Mouse (Mus musculus): ENCODE results near the gene Pip5k1b. TPM values are rescaled to one million over a fixed set of nuclear protein-coding genes. Genes with fewer than 3 reads are reported as not detected.
A peak's percentile ranks its signal among the peaks of the same experiment; 100 is the strongest.

The Pip5k1b gene
- 8.3 and 8.7 TPM in 2 replicates for polyA plus RNA-seq (2015; fragmentation: Nextera tagmentation; extraction: Ambion mirVana)

DNA sequence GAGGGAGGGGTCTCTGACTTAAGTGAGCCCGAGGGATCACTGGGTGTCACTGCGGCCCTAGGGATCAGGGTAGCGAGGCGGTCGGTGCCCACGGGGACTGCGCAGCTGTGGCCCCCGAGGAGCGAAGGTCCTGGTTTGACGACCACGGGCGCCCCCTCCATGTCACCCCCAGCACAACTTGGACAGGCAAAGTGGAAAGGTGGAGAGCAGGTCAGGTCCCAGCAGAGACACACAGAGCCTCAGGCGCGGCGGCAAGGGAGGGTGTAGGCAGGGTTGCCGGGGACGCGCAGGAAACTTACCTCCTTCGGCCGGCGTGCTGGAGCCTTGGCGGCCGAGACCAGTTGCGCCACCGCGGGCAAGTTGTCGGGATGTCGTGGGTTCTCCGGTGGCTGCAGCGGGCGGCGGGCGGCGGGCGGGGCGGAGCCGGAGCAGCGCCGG, at the start of gene Pip5k1b:
Pip5k1b (minus strand) TSS at position 407 of the 438 bp plus-strand sequence.
- peak within 1 kb of the TSS; percentile 94 for H3K9ac ChIP-seq (ENCODE audit: low read depth, low read length)
- H3K4me2 ChIP-seq (ENCODE audit: low read depth, low read length): peak within 1 kb of the TSS; percentile 99
- peak; percentile 50 for ATAC-seq (ENCODE audit: low read depth)
- no peaks in the 10 kb centered on the region for H3K9me3 ChIP-seq (replicated peaks; ENCODE audit: control insufficient read depth, low read length)
- peak within 1 kb of the TSS; percentile 89 for H3K4me3 ChIP-seq (ENCODE audit: low read depth, low read length)
- H3K27me3 ChIP-seq (ENCODE audit: control insufficient read depth, insufficient read depth, low read depth, low read length): peaks cover 28% of the 10 kb centered on the region
- H3K4me1 ChIP-seq (ENCODE audit: control insufficient read depth, low read depth, low read length): peaks cover 29% of the 10 kb centered on the region
- H3K36me3 ChIP-seq (ENCODE audit: control insufficient read depth, insufficient read depth): no peaks in the 10 kb centered on the region
- H3K27ac ChIP-seq (ENCODE audit: low read length): peak within 1 kb of the TSS; percentile 81
- whole genome bisulfite sequencing (ENCODE audit: insufficient replicate concordance): under 1% methylated on average over 28 of the region's 39 CpGs

GRCm38 (mm10) chr19:24604105-24604504, 48.4 kb upstream of the Pip5k1b start:
- H3K27ac ChIP-seq (ENCODE audit: low read length): no peak overlapping the region
- H3K4me2 ChIP-seq (ENCODE audit: low read depth, low read length): no peak overlapping the region

GRCm38 (mm10) chr19:24603431-24603830, 47.8 kb upstream of the Pip5k1b start:
- Histone ChIP-seq H3K9me3 (replicated peaks; ENCODE audit: control insufficient read depth, low read length) (no peaks in the 10 kb centered on the region), H3K27me3 (ENCODE audit: control insufficient read depth, insufficient read depth, low read depth, low read length) (no peaks in the 10 kb centered on the region), H3K4me1 (ENCODE audit: control insufficient read depth, low read depth, low read length) (peaks cover 4% of the 10 kb centered on the region; the same call in 1 of the 2 replicates), H3K4me2 (ENCODE audit: low read depth, low read length) (no peak overlapping the region), H3K9ac (ENCODE audit: low read depth, low read length) (no peak overlapping the region), H3K27ac (ENCODE audit: low read length) (no peak overlapping the region), H3K4me3 (ENCODE audit: low read depth, low read length) (no peak overlapping the region), H3K36me3 (ENCODE audit: control insufficient read depth, insufficient read depth) (no peaks in the 10 kb centered on the region)
- ATAC-seq (ENCODE audit: low read depth): no peak
- 54% methylated on average over 4 of the region's 4 CpGs for WGBS (ENCODE audit: insufficient replicate concordance)

More at GRCm38 (mm10) chr19:24604105-24604504, 48.4 kb upstream of the Pip5k1b start:
- Histone ChIP-seq H3K4me1 (ENCODE audit: control insufficient read depth, low read depth, low read length) (peaks cover 4% of the 10 kb centered on the region; the same call in 1 of the 2 replicates), H3K27me3 (ENCODE audit: control insufficient read depth, insufficient read depth, low read depth, low read length) (no peaks in the 10 kb centered on the region), H3K9ac (ENCODE audit: low read depth, low read length) (no peak overlapping the region), H3K4me3 (ENCODE audit: low read depth, low read length) (no peak overlapping the region), H3K36me3 (ENCODE audit: control insufficient read depth, insufficient read depth) (no peaks in the 10 kb centered on the region), H3K9me3 (replicated peaks; ENCODE audit: control insufficient read depth, low read length) (no peaks in the 10 kb centered on the region)
- ATAC-seq (ENCODE audit: low read depth): no peak
- WGBS (ENCODE audit: insufficient replicate concordance): 56% methylated on average over 4 of the region's 4 CpGs

DNA sequence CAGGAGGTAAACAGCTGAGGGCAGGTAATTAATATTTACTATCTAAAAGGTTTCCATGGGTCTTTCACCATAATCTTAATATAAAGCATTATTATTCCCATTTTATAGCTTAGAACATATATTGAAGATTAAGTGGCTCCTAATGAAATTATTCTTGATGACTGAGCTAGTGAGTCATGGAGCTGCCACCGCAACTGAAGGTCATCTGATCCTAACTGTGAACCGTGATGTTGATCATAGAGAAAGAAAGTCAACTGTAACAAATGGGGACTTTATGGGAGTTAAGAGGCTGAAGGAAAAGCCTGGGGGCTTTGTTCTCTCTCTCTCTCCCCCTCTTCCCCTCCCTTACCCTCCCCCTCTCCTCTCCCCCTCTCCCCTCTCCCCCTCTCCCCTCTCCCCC, 31.1 kb upstream of the Pip5k1b start:
- no peaks in the 10 kb centered on the region for H3K36me3 ChIP-seq (ENCODE audit: control insufficient read depth, insufficient read depth)
- no peak for ATAC-seq (ENCODE audit: low read depth)
- H3K4me2 ChIP-seq (ENCODE audit: low read depth, low read length): no peak overlapping the region
- H3K27me3 ChIP-seq (ENCODE audit: control insufficient read depth, insufficient read depth, low read depth, low read length): no peaks in the 10 kb centered on the region
- H3K27ac ChIP-seq (ENCODE audit: low read length): no peak overlapping the region
- no peak overlapping the region for H3K9ac ChIP-seq (ENCODE audit: low read depth, low read length)
- no peaks in the 10 kb centered on the region for H3K4me1 ChIP-seq (ENCODE audit: control insufficient read depth, low read depth, low read length)
- H3K4me3 ChIP-seq (ENCODE audit: low read depth, low read length): no peak overlapping the region
- H3K9me3 ChIP-seq (replicated peaks; ENCODE audit: control insufficient read depth, low read length): no peaks in the 10 kb centered on the region
- WGBS (ENCODE audit: insufficient replicate concordance): 57% methylated on average over 2 of the region's 2 CpGs

GRCm38 (mm10) chr19:24585171-24585570, 29.5 kb upstream of the Pip5k1b start:
- 77% methylated on average over 5 of the region's 5 CpGs for WGBS (ENCODE audit: insufficient replicate concordance)
- no peaks in the 10 kb centered on the region for H3K9me3 ChIP-seq (replicated peaks; ENCODE audit: control insufficient read depth, low read length)
- ATAC-seq (ENCODE audit: low read depth): no peak

GRCm38 (mm10) chr19:24583956-24584355, 28.3 kb upstream of the Pip5k1b start:
- H3K27ac ChIP-seq (ENCODE audit: low read length): no peak overlapping the region
- H3K9ac ChIP-seq (ENCODE audit: low read depth, low read length): no peak overlapping the region
- no peaks in the 10 kb centered on the region for H3K9me3 ChIP-seq (replicated peaks; ENCODE audit: control insufficient read depth, low read length)
- H3K4me2 ChIP-seq (ENCODE audit: low read depth, low read length): no peak overlapping the region
- no peak overlapping the region for H3K4me3 ChIP-seq (ENCODE audit: low read depth, low read length)
- WGBS (ENCODE audit: insufficient replicate concordance): 69% methylated on average over 8 of the region's 8 CpGs
- no peaks in the 10 kb centered on the region for H3K4me1 ChIP-seq (ENCODE audit: control insufficient read depth, low read depth, low read length)
- no peak for ATAC-seq (ENCODE audit: low read depth)
- no peaks in the 10 kb centered on the region for H3K27me3 ChIP-seq (ENCODE audit: control insufficient read depth, insufficient read depth, low read depth, low read length)
- no peaks in the 10 kb centered on the region for H3K36me3 ChIP-seq (ENCODE audit: control insufficient read depth, insufficient read depth)

More at GRCm38 (mm10) chr19:24585171-24585570, 29.5 kb upstream of the Pip5k1b start:
- H3K4me2 ChIP-seq (ENCODE audit: low read depth, low read length): no peak overlapping the region
- no peak overlapping the region for H3K9ac ChIP-seq (ENCODE audit: low read depth, low read length)
- H3K36me3 ChIP-seq (ENCODE audit: control insufficient read depth, insufficient read depth): no peaks in the 10 kb centered on the region
- H3K4me3 ChIP-seq (ENCODE audit: low read depth, low read length): no peak overlapping the region
- H3K27me3 ChIP-seq (ENCODE audit: control insufficient read depth, insufficient read depth, low read depth, low read length): no peaks in the 10 kb centered on the region
- H3K4me1 ChIP-seq (ENCODE audit: control insufficient read depth, low read depth, low read length): no peaks in the 10 kb centered on the region
- H3K27ac ChIP-seq (ENCODE audit: low read length): no peak overlapping the region

- H3K27ac ChIP-seq (ENCODE audit: low read length): no peak overlapping the region
- H3K9ac ChIP-seq (ENCODE audit: low read depth, low read length): no peak overlapping the region
- ATAC-seq (ENCODE audit: low read depth): no peak
- no peaks in the 10 kb centered on the region for H3K36me3 ChIP-seq (ENCODE audit: control insufficient read depth, insufficient read depth)
- WGBS (ENCODE audit: insufficient replicate concordance): 81% methylated on average over 13 of the region's 13 CpGs
- no peaks in the 10 kb centered on the region for H3K9me3 ChIP-seq (replicated peaks; ENCODE audit: control insufficient read depth, low read length)
- no peaks in the 10 kb centered on the region for H3K4me1 ChIP-seq (ENCODE audit: control insufficient read depth, low read depth, low read length)
- H3K27me3 ChIP-seq (ENCODE audit: control insufficient read depth, insufficient read depth, low read depth, low read length): no peaks in the 10 kb centered on the region; the same call in 1 of the 2 replicates
- no peak overlapping the region for H3K4me2 ChIP-seq (ENCODE audit: low read depth, low read length)
- H3K4me3 ChIP-seq (ENCODE audit: low read depth, low read length): no peak overlapping the region
These were observed 20.5 kb upstream of the Pip5k1b start for GRCm38 (mm10) chr19:24576125-24576524.

DNA sequence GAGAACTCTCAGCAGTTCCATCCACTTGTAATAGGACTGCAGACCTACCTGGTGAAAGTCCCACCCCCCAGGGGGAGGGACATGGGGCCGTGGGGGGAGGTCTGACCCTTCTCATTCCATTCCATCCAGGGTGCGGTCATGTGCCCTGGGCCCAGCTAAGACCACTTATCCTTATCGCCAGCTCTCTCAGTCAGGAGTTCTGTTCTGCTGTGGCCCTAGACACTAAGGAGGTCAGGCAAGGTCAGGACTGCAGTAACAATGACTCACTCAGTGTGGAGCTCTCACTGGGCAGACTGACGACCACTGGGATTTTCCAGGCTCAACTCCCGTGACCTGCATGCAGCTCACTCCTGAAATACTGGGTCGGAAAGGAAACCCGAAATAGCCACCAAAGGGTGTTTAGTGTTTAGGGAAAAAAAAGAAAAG, 16.1 kb upstream of the Pip5k1b start:
- no peak overlapping the region for H3K4me3 ChIP-seq (ENCODE audit: low read depth, low read length)
- no peak overlapping the region for H3K9ac ChIP-seq (ENCODE audit: low read depth, low read length)
- no peaks in the 10 kb centered on the region for H3K4me1 ChIP-seq (ENCODE audit: control insufficient read depth, low read depth, low read length)
- H3K9me3 ChIP-seq (replicated peaks; ENCODE audit: control insufficient read depth, low read length): no peaks in the 10 kb centered on the region
- no peak overlapping the region for H3K27ac ChIP-seq (ENCODE audit: low read length)
- 53% methylated on average over 7 of the region's 7 CpGs for WGBS (ENCODE audit: insufficient replicate concordance)
- no peaks in the 10 kb centered on the region; the same call in 1 of the 2 replicates for H3K27me3 ChIP-seq (ENCODE audit: control insufficient read depth, insufficient read depth, low read depth, low read length)
- no peak overlapping the region for H3K4me2 ChIP-seq (ENCODE audit: low read depth, low read length)
- H3K36me3 ChIP-seq (ENCODE audit: control insufficient read depth, insufficient read depth): no peaks in the 10 kb centered on the region
- no peak for ATAC-seq (ENCODE audit: low read depth)

- Histone ChIP-seq H3K4me2 (ENCODE audit: low read depth, low read length) (no peak overlapping the region), H3K27me3 (ENCODE audit: control insufficient read depth, insufficient read depth, low read depth, low read length) (no peaks in the 10 kb centered on the region), H3K27ac (ENCODE audit: low read length) (no peak overlapping the region), H3K9me3 (replicated peaks; ENCODE audit: control insufficient read depth, low read length) (no peaks in the 10 kb centered on the region), H3K4me3 (ENCODE audit: low read depth, low read length) (no peak overlapping the region), H3K9ac (ENCODE audit: low read depth, low read length) (no peak overlapping the region), H3K36me3 (ENCODE audit: control insufficient read depth, insufficient read depth) (no peaks in the 10 kb centered on the region), H3K4me1 (ENCODE audit: control insufficient read depth, low read depth, low read length) (no peaks in the 10 kb centered on the region)
- ATAC-seq (ENCODE audit: low read depth): no peak
- WGBS (ENCODE audit: insufficient replicate concordance): 82% methylated on average over 8 of the region's 8 CpGs
These were observed 15.3 kb upstream of the Pip5k1b start for GRCm38 (mm10) chr19:24570969-24571368.
